13 mouse cellular contexts compared by ENCODE assay signal in the genomic region with DNA sequence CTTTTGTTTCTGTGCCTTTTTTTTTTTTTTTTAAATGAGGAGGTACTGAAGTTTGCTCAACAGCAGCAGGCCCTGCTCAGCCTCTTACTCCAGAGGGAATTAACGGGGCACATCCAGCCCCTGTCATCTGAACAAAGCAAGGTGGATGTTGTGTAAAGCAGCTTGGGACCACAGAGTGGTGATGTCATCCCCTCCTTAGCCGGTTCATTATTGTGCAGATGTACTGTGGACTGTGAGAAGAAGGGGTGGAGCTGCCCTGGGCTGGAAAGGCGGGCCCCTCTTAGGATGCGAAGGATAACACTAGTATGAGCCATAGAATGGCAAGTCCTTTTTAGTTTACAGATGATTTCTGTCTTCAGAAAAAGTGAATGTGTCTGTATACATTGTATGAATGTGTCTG. TPM values are rescaled to one million over a fixed set of nuclear protein-coding genes. Genes with fewer than 3 reads are reported as not detected.
DNase-seq lines count a peak whose midpoint lies in the region; ATAC-seq and TF ChIP-seq lines count a peak whose summit lies in the region.
"Had no signal": no experiment of that assay in that cellular context is flagged by ENCODE, and none has a peak within 500 bp of the region (broad histone marks: within the 10 kb centered on the region; RNA-seq: fewer than 3 reads in every experiment).

No protein-coding gene starts in this region.

- H3K4me1 ChIP-seq in intestine, embryonic 15.5 days (replicated peaks): peaks cover 3% of the 10 kb centered on the region; the same call in 1 of the 2 replicates
- H3K4me1 ChIP-seq in intestine, postnatal 0 days (replicated peaks; ENCODE audit: control insufficient read depth, insufficient read depth, low read length): no peaks in the 10 kb centered on the region
- peaks cover 36% of the 10 kb centered on the region for H3K4me1 ChIP-seq in hindbrain, embryonic 10.5 days (replicated peaks)
- H3K4me1 ChIP-seq in midbrain, embryonic 15.5 days: peaks cover 13% of the 10 kb centered on the region

- no peak for TF ChIP-seq POLR2A in brain, embryonic 14.5 days (IDR thresholded peaks at IDR 0.05; ENCODE audit: borderline replicate concordance, extremely low read depth, insufficient read depth, insufficient read length, poor library complexity, severe bottlenecking)

- WGBS in intestine, embryonic 15.5 days: 42% methylated on average over 4 of the region's 4 CpGs
- WGBS in intestine, postnatal 0 days: 41% methylated on average over 4 of the region's 4 CpGs
- 21% methylated on average over 4 of the region's 4 CpGs for WGBS in hindbrain, embryonic 10.5 days
- WGBS in midbrain, embryonic 15.5 days: 5% methylated on average over 4 of the region's 4 CpGs

- H3K36me3 ChIP-seq in intestine, embryonic 15.5 days: no peaks in the 10 kb centered on the region
- H3K36me3 ChIP-seq in intestine, postnatal 0 days (ENCODE audit: control insufficient read depth, insufficient read depth): no peaks in the 10 kb centered on the region
- no peaks in the 10 kb centered on the region for H3K36me3 ChIP-seq in hindbrain, embryonic 10.5 days
- H3K36me3 ChIP-seq in midbrain, embryonic 15.5 days (replicated peaks): no peaks in the 10 kb centered on the region

- TF ChIP-seq CTCF in intestine, postnatal 0 days (IDR thresholded peaks at IDR 0.05; ENCODE audit: low read depth): no peak
- TF ChIP-seq CTCF in brain, embryonic 14.5 days (IDR thresholded peaks at IDR 0.05; ENCODE audit: borderline replicate concordance, extremely low read depth, insufficient read depth, insufficient read length): no peak

- no peak overlapping the region for H3K27ac ChIP-seq in intestine, embryonic 15.5 days
- H3K27ac ChIP-seq in intestine, postnatal 0 days (ENCODE audit: low read depth, low read length): no peak overlapping the region
- H3K27ac ChIP-seq in hindbrain, embryonic 10.5 days: peak overlapping the region; percentile 80
- H3K27ac ChIP-seq in midbrain, embryonic 15.5 days: no peak overlapping the region
- H3K27ac ChIP-seq: left cerebral cortex, adult 2 months; macrophage had no signal

- no peak overlapping the region for H3K4me3 ChIP-seq in intestine, embryonic 15.5 days (replicated peaks)
- H3K4me3 ChIP-seq in intestine, postnatal 0 days (ENCODE audit: low read depth, low read length): no peak overlapping the region
- peak overlapping the region; percentile 44 for H3K4me3 ChIP-seq in hindbrain, embryonic 10.5 days
- H3K4me3 ChIP-seq in midbrain, embryonic 15.5 days: no peak overlapping the region
- H3K4me3 ChIP-seq: left cerebral cortex, adult 2 months had no signal

- peak; percentile 34; the same call in 1 of the 2 replicates for ATAC-seq in intestine, embryonic 15.5 days
- ATAC-seq in intestine, postnatal 0 days: no peak
- ATAC-seq in midbrain, embryonic 15.5 days (replicated peaks): peak; percentile 85

- no peak overlapping the region for H3K9ac ChIP-seq in intestine, embryonic 15.5 days
- H3K9ac ChIP-seq in intestine, postnatal 0 days (ENCODE audit: low read depth, low read length): no peak overlapping the region
- no peak overlapping the region for H3K9ac ChIP-seq in midbrain, embryonic 15.5 days

- peak; percentile 83 for DNase-seq in brain, embryonic 14.5 days (ENCODE audit: low read depth)
- peak; percentile 46 for DNase-seq in hindbrain, embryonic 10.5 days (ENCODE audit: low spot score)
- DNase-seq in thymus, postnatal 0 days (ENCODE audit: low spot score): no peak
- no peak for DNase-seq in testis, postnatal 14 days (ENCODE audit: low spot score)
- no peak for DNase-seq in testis, postnatal 10 days (ENCODE audit: low spot score)
- DNase-seq: cerebellum, postnatal 10 days; gastrocnemius, postnatal 10 days; right cerebral cortex, adult 18-20 months had no signal

- H3K9me3 ChIP-seq in intestine, embryonic 15.5 days: no peaks in the 10 kb centered on the region
- H3K9me3 ChIP-seq in intestine, postnatal 0 days (ENCODE audit: control insufficient read depth): no peaks in the 10 kb centered on the region
- H3K9me3 ChIP-seq in hindbrain, embryonic 10.5 days: no peaks in the 10 kb centered on the region
- H3K9me3 ChIP-seq in midbrain, embryonic 15.5 days: no peaks in the 10 kb centered on the region

- no peak overlapping the region for H3K4me2 ChIP-seq in intestine, embryonic 15.5 days (replicated peaks)
- no peak overlapping the region for H3K4me2 ChIP-seq in intestine, postnatal 0 days (replicated peaks; ENCODE audit: low read depth)
- H3K4me2 ChIP-seq in midbrain, embryonic 15.5 days: peak overlapping the region; percentile 54

- H3K27me3 ChIP-seq in intestine, embryonic 15.5 days (replicated peaks): no peaks in the 10 kb centered on the region
- H3K27me3 ChIP-seq in intestine, postnatal 0 days (replicated peaks; ENCODE audit: control insufficient read depth, insufficient read depth, low read length): no peaks in the 10 kb centered on the region
- H3K27me3 ChIP-seq in hindbrain, embryonic 10.5 days (ENCODE audit: insufficient read depth, poor library complexity, severe bottlenecking): no peaks in the 10 kb centered on the region
- no peaks in the 10 kb centered on the region for H3K27me3 ChIP-seq in midbrain, embryonic 15.5 days (replicated peaks)

RNA-seq across cellular contexts. Expression of gene Tmem30a, which starts 37.6 kb away (rescaled TPM):
- 66.4 and 72.6 TPM in 2 replicates for polyA plus RNA-seq in intestine, embryonic 15.5 days (2015; fragmentation: Nextera tagmentation; extraction: Ambion mirVana)
- 75.2 and 76.2 TPM in 2 replicates for polyA plus RNA-seq in intestine, postnatal 0 days (2015; fragmentation: Nextera tagmentation; extraction: Ambion mirVana)
- polyA plus RNA-seq in brain, embryonic 14.5 days (2012; rRNA removed): 35.0 and 53.3 TPM in 2 replicates
- 60.7 and 61.2 TPM in 2 replicates for polyA plus RNA-seq in hindbrain, embryonic 10.5 days (2016; fragmentation: Nextera tagmentation; extraction: Ambion mirVana)
- polyA plus RNA-seq in midbrain, embryonic 15.5 days (2015; fragmentation: Nextera tagmentation; extraction: Ambion mirVana): 113 and 114 TPM in 2 replicates
- polyA plus RNA-seq in thymus, postnatal 0 days (2015; fragmentation: Nextera tagmentation; extraction: Ambion mirVana): 51.6 and 52.7 TPM in 2 replicates

Comparison
In these comparisons a context has a peak if more than half of its experiments do, and no peak if none do; other contexts are left out.
1. DNase-seq: peak in brain, embryonic 14.5 days (single experiment) and hindbrain, embryonic 10.5 days (single experiment); none in thymus, postnatal 0 days (single experiment), testis, postnatal 14 days (single experiment) and testis, postnatal 10 days (single experiment).